Mouse (Mus musculus) testis, postnatal 14 days (tissue): ENCODE measurements around the gene Ebf1.

ENCODE experiments used
- DNase-seq: peaks from one replicate; pipeline ENCODE4 v3.0.0; 2021; ENCODE audit warnings: low spot score

Gene Ebf1

GRCm38 (mm10) chr11:44663609-44664141, 46.6 kb downstream of the Ebf1 start:
- no peak for DNase-seq

GRCm38 (mm10) chr11:44665156-44665682, 48.1 kb downstream of the Ebf1 start:
- no peak for DNase-seq

- DNase-seq, result no peak
Measured at GRCm38 (mm10) chr11:44665741-44666531, 48.8 kb downstream of the Ebf1 start.

GRCm38 (mm10) chr11:44666741-44667140, 49.6 kb downstream of the Ebf1 start:
- DNase-seq, result no peak

GRCm38 (mm10) chr11:44681306-44681705, 64.2 kb downstream of the Ebf1 start:
- DNase-seq, result no peak

GRCm38 (mm10) chr11:44681995-44682394, 64.9 kb downstream of the Ebf1 start:
- no peak for DNase-seq

GRCm38 (mm10) chr11:44682703-44683539, 65.8 kb downstream of the Ebf1 start:
- DNase-seq, result no peak

- no peak for DNase-seq
Measured at GRCm38 (mm10) chr11:44684486-44685076, 67.5 kb downstream of the Ebf1 start.

- no peak for DNase-seq
Measured at GRCm38 (mm10) chr11:44685129-44685528, 68.0 kb downstream of the Ebf1 start.

- DNase-seq, result no peak
Measured at GRCm38 (mm10) chr11:44685911-44686361, 68.8 kb downstream of the Ebf1 start.

GRCm38 (mm10) chr11:44686378-44686777, 69.3 kb downstream of the Ebf1 start:
- no peak for DNase-seq

- DNase-seq, result no peak
Measured at GRCm38 (mm10) chr11:44688542-44688941, 71.4 kb downstream of the Ebf1 start.

GRCm38 (mm10) chr11:44689571-44690264, 72.6 kb downstream of the Ebf1 start:
- no peak for DNase-seq

- DNase-seq, result no peak
Measured at GRCm38 (mm10) chr11:44690265-44690572, 73.1 kb downstream of the Ebf1 start.

GRCm38 (mm10) chr11:44695416-44695815, 78.3 kb downstream of the Ebf1 start:
- no peak for DNase-seq

GRCm38 (mm10) chr11:44696539-44697201, 79.6 kb downstream of the Ebf1 start:
- DNase-seq, result no peak

GRCm38 (mm10) chr11:44700181-44700580, 83.1 kb downstream of the Ebf1 start:
- DNase-seq, result no peak

- DNase-seq, result no peak
Measured at GRCm38 (mm10) chr11:44701221-44701810, 84.2 kb downstream of the Ebf1 start.

GRCm38 (mm10) chr11:44701864-44702263, 84.7 kb downstream of the Ebf1 start:
- no peak for DNase-seq

- DNase-seq, result no peak
Measured at GRCm38 (mm10) chr11:44702716-44703486, 85.8 kb downstream of the Ebf1 start.
